Mouse (Mus musculus) liver, embryonic 14.5 days (tissue): ENCODE data around the gene Tmbim7.
"Not testable (repeated sequence)": the region's sequence is repeated elsewhere in the genome, so short reads cannot be mapped to it uniquely, and the experiment has no call there.

Source experiments
- CTCF ChIP-seq: IDR thresholded peaks from 2 replicates; pipeline ENCODE4 v1.5.1; 2016; ENCODE audit warnings: antibody characterized with exemption, low read depth, control low read depth
- EP300 ChIP-seq: IDR thresholded peaks from 2 replicates; pipeline ENCODE4 v1.6.1; 2016; ENCODE audit warnings: antibody characterized with exemption, low read depth

GRCm38 (mm10) chr5:3611835-3612234 lies 39.1 kb upstream of the Tmbim7 start:
- TF ChIP-seq CTCF, EP300: not testable (repeated sequence)
